Mouse (Mus musculus) small intestine, adult 2 months (tissue): ENCODE measurements around the gene Bcl2l2.

Experiments
- CTCF ChIP-seq: fragments of 200-500 bp; IDR thresholded peaks from 2 replicates; pipeline ENCODE4 v1.5.1; 2012; ENCODE audit warnings: low read depth, mild to moderate bottlenecking, control low read depth, inconsistent platforms, low read length, moderate library complexity, mixed read lengths; ENCODE audit not compliant: insufficient replicate concordance, insufficient read length; ENCODE audit errors: extremely low read depth
- POLR2A ChIP-seq: fragments of 200-500 bp; IDR thresholded peaks from 2 replicates; pipeline ENCODE4 v1.6.1; 2012; ENCODE audit warnings: low read depth, mild to moderate bottlenecking, control low read depth, inconsistent platforms, low read length, moderate library complexity

DNA sequence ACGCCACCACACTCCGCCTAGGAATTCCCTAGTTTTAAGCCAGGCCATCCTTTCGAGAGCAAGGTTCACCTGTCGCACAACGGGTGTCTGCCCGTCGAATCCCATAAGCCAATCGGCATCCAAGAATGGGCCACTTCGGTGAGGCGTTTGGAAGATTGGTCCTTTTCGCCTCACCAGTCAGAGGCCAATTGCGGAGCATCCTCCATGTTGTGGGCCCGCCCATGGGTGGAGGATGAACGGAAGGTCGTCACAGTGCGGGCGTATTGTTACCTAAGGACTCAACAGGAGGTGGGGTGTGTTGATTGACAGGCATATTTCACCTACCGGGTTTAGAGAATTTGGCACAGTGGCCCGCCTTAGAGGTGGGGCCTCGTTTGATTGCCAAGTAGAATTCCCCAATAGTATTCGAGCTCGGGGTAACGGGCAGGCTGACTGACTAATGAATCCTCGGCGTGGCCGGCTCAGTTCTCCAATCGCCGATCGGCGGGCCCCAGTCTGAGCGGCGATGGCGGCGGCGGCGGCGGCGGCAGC, 10.5 kb downstream of the Bcl2l2 start:
- TF ChIP-seq POLR2A, result peak; percentile 61; the same call in 1 of the 2 replicates
- no peak for TF ChIP-seq CTCF
